ENCODE assay signal across 8 mouse cellular contexts in the genomic region with DNA sequence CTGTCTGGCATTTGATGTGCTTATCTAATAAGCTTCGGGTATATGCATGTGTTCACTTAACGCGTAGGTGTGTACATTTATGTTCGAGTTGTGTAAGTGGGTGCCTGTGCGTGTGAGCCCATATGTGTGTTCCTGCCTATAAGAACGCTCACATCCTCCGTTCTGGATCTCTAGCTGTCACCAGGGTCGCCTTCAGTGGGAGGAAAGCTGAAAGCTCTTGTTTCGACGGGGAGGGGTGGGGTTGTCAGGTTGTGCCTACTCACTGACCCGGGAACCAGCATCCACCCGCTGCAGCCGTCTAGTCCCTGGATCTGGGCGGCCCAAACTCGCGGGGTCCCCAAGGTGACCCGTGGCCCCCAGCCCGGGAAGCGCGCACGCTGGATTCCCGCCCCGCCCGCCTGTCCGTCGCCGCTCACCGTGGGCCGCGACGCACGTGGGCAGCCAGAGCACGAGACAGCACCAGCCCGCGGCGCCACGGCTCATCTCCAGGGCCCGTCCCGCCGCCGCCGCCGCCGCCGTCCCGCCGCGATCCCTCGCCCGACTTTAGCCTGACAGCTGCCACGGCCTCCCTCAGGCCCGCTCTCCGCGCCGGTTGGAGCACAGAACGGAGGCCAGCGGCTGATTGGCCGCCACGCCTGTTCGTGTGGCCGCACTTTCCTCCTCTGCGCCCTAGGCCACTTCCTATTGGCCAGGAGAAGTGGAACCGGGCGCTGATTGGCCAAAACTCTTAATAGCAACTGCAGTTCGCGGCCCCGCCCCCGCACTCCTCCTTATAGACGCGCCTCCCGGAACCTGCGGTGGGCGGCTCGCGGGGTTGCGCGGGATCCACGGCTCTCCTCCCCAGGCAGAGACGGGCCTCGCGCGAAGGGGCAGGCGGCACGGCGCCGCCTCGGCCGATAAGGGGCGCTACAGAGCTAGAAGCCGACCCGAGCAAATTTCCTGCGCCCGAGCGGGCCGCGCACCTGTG. TPM values are rescaled to one million over a fixed set of nuclear protein-coding genes. Genes with fewer than 3 reads are reported as not detected.
DNase-seq lines count a peak whose midpoint lies in the region; ATAC-seq lines count a peak whose summit lies in the region.

A gene (plus strand): TSS at position 818 of the 967 bp plus-strand sequence.

- ATAC-seq in hindbrain, embryonic 14.5 days (ENCODE audit: low FRiP score): peak; percentile 95

- H3K27me3 ChIP-seq in hindbrain, embryonic 14.5 days (ENCODE audit: control insufficient read depth, insufficient read depth, low read length): no peaks in the 10 kb centered on the region

- peak within 1 kb of the TSS; percentile 92 for H3K27ac ChIP-seq in hindbrain, embryonic 14.5 days

- peak; percentile 99 for DNase-seq in R1 (ENCODE audit: low read depth, low spot score)
- DNase-seq in cerebellum, postnatal 25 days: peak; percentile 97 to 99
- peak; percentile 99 for DNase-seq in frontal cortex, postnatal 25 days (ENCODE audit: low spot score in 2 of 2)
- peak; percentile 98 for DNase-seq in hindbrain, embryonic 14.5 days (ENCODE audit: low spot score)
- DNase-seq in layer of hippocampus, postnatal 36 days: peak; percentile 98 to 99
- DNase-seq in lung, postnatal 36 days: peak; percentile 100
- DNase-seq in retina, postnatal 1 day: peak; percentile 100
- peak; percentile 94 for DNase-seq in urinary bladder, adult 2 months (ENCODE audit: low spot score)

- H3K9me3 ChIP-seq in hindbrain, embryonic 14.5 days (ENCODE audit: control insufficient read depth, low read length): no peaks in the 10 kb centered on the region

- peak within 1 kb of the TSS; percentile 70 for H3K4me3 ChIP-seq in hindbrain, embryonic 14.5 days (replicated peaks; ENCODE audit: low read length)

- peak within 1 kb of the TSS; percentile 97 for H3K4me2 ChIP-seq in hindbrain, embryonic 14.5 days (replicated peaks)

- H3K4me1 ChIP-seq in hindbrain, embryonic 14.5 days (replicated peaks; ENCODE audit: control insufficient read depth, insufficient read depth, low read length): peaks cover 30% of the 10 kb centered on the region

- peaks cover 20% of the 10 kb centered on the region for H3K36me3 ChIP-seq in hindbrain, embryonic 14.5 days (replicated peaks; ENCODE audit: control insufficient read depth, insufficient read depth)

- H3K9ac ChIP-seq in hindbrain, embryonic 14.5 days: peak within 1 kb of the TSS; percentile 89

- 3% methylated on average over 84 of the region's 96 CpGs for WGBS in hindbrain, embryonic 14.5 days

RNA-seq across cellular contexts. Expression of the gene that starts here (rescaled TPM):
- polyA plus RNA-seq in hindbrain, embryonic 14.5 days (2014; fragmentation: Nextera tagmentation; extraction: Ambion mirVana): 566 and 602 TPM in 2 replicates
- 100 to 1,000 TPM; 225 to 226 TPM for total RNA-seq in layer of hippocampus, postnatal 36 days (2021)
- polyA plus RNA-seq in urinary bladder, adult 2 months (2012; rRNA removed): 154 and 155 TPM in 2 replicates

Comparison
In these comparisons a context has a peak if more than half of its experiments do, and no peak if none do; other contexts are left out.
1. Peak in every context shown above with its lines: DNase-seq, ATAC-seq, H3K4me3 ChIP-seq and H3K27ac ChIP-seq.